Mouse (Mus musculus) cerebellum, adult 9-11 months (tissue): ENCODE measurements around the gene Susd3.

Source experiments
- DNase-seq: peaks from one replicate; pipeline ENCODE4 v3.0.0; 2022

Susd3 gene

GRCm38 (mm10) chr13:49246011-49246410 lies 2.5 kb downstream of the Susd3 start:
- DNase-seq: no peak

- no peak for DNase-seq
Measured at GRCm38 (mm10) chr13:49245251-49245650, 3.3 kb downstream of the Susd3 start.

GRCm38 (mm10) chr13:49243492-49243891 lies 5.0 kb downstream of the Susd3 start:
- no peak for DNase-seq

- no peak for DNase-seq
Measured at GRCm38 (mm10) chr13:49242321-49243065, 6.0 kb downstream of the Susd3 start.

- DNase-seq: no peak
Measured at GRCm38 (mm10) chr13:49238737-49239136, 9.8 kb downstream of the Susd3 start.

- no peak for DNase-seq
Measured at GRCm38 (mm10) chr13:49237617-49238016, 10.9 kb downstream of the Susd3 start.

- no peak for DNase-seq
Measured at GRCm38 (mm10) chr13:49234711-49235110, 13.8 kb downstream of the Susd3 start.

- DNase-seq: no peak
Measured at GRCm38 (mm10) chr13:49233792-49234572, 14.5 kb downstream of the Susd3 start.

- DNase-seq: no peak
Measured at GRCm38 (mm10) chr13:49225633-49226032, 22.9 kb downstream of the Susd3 start.

GRCm38 (mm10) chr13:49225159-49225558 lies 23.3 kb downstream of the Susd3 start:
- DNase-seq: no peak

GRCm38 (mm10) chr13:49224729-49225128 lies 23.8 kb downstream of the Susd3 start:
- DNase-seq: no peak

- DNase-seq: no peak
Measured at GRCm38 (mm10) chr13:49224314-49224713, 24.2 kb downstream of the Susd3 start.

- no peak for DNase-seq
Measured at GRCm38 (mm10) chr13:49220912-49221311, 27.6 kb downstream of the Susd3 start.

GRCm38 (mm10) chr13:49219367-49219766 lies 29.1 kb downstream of the Susd3 start:
- DNase-seq: no peak

GRCm38 (mm10) chr13:49218651-49219050 lies 29.9 kb downstream of the Susd3 start:
- no peak for DNase-seq

GRCm38 (mm10) chr13:49216808-49217561 lies 31.5 kb downstream of the Susd3 start:
- DNase-seq: peak; percentile 50

GRCm38 (mm10) chr13:49216220-49216552 lies 32.3 kb downstream of the Susd3 start:
- DNase-seq: no peak

- DNase-seq: peak; percentile 92
Measured at GRCm38 (mm10) chr13:49215504-49216219, 32.8 kb downstream of the Susd3 start, which contains the start of gene Card19. TSS of gene Card19 (minus strand) at chr13:49216037.

- DNase-seq: no peak
Measured at GRCm38 (mm10) chr13:49215128-49215503, 33.4 kb downstream of the Susd3 start.

- DNase-seq: peak; percentile 51
Measured at GRCm38 (mm10) chr13:49214454-49214853, 34.1 kb downstream of the Susd3 start.

GRCm38 (mm10) chr13:49213531-49213932 lies 35.0 kb downstream of the Susd3 start:
- DNase-seq: peak; percentile 82

GRCm38 (mm10) chr13:49212711-49213500 lies 35.6 kb downstream of the Susd3 start:
- peak; percentile 54 for DNase-seq
